Mouse (Mus musculus) hindbrain, embryonic 13.5 days (tissue): Measurements from ENCODE around the gene Cxcl16. TPM values are rescaled to one million over a fixed set of nuclear protein-coding genes. Genes with fewer than 3 reads are reported as not detected.
A peak's percentile ranks its signal among the peaks of the same experiment; 100 is the strongest.

Experiments
- ATAC-seq: fragments of 200-750 bp; cut with Nextera tagmentation; 2 replicates; pipeline ENCODE4 v1.8.0; 2017; ENCODE audit warnings: moderate TSS enrichment; ENCODE audit not compliant: low FRiP score
- H3K27ac ChIP-seq: fragments of 300-500 bp; sonication (generic); 2 replicates; pipeline ENCODE4 v1.5.1; 2015; ENCODE audit warnings: inconsistent platforms, mild to moderate bottlenecking, moderate library complexity
- H3K27me3 ChIP-seq: fragments of 300-500 bp; sonication (generic); 2 replicates; pipeline ENCODE4 v1.6.1; 2015; ENCODE audit warnings: mild to moderate bottlenecking, inconsistent platforms
- H3K36me3 ChIP-seq: fragments of 300-500 bp; sonication (generic); 2 replicates; pipeline ENCODE4 v1.6.1; 2015; ENCODE audit warnings: mild to moderate bottlenecking, inconsistent platforms
- H3K4me1 ChIP-seq: fragments of 300-500 bp; sonication (generic); replicated peaks from 2 replicates; pipeline ENCODE4 v1.6.1; 2015; ENCODE audit warnings: inconsistent platforms
- H3K4me2 ChIP-seq: fragments of 300-500 bp; sonication (generic); 2 replicates; pipeline ENCODE4 v1.6.1; 2015; ENCODE audit warnings: inconsistent platforms, mild to moderate bottlenecking, moderate library complexity
- H3K4me3 ChIP-seq: fragments of 300-500 bp; sonication (generic); 2 replicates; pipeline ENCODE4 v1.5.1; 2015; ENCODE audit warnings: mild to moderate bottlenecking, inconsistent platforms
- H3K9ac ChIP-seq: fragments of 300-500 bp; sonication (generic); 2 replicates; pipeline ENCODE4 v1.6.1; 2015; ENCODE audit warnings: mild to moderate bottlenecking, inconsistent platforms
- H3K9me3 ChIP-seq: fragments of 300-500 bp; sonication (generic); 2 replicates; pipeline ENCODE4 v1.6.1; 2016; ENCODE audit warnings: inconsistent platforms
- WGBS: fragments of 180-500 bp; shearing (Covaris S2); methylation state at CpG from one replicate; pipeline ENCODE4 v1.1.7; 2015; 5-methylcytosine and 5-hydroxymethylcytosine counted together
- polyA plus RNA-seq: library from polyadenylated mRNA; unstranded; fragments of >200 nt; fragmentation: Nextera tagmentation; extraction: Ambion mirVana; gene quantifications from 2 replicates; pipeline ENCODE4 v1.2.1, GENCODE M21; 2015

Gene Cxcl16
- polyA plus RNA-seq, 1 experiment from 2014 or later, result 4.6 TPM

DNA sequence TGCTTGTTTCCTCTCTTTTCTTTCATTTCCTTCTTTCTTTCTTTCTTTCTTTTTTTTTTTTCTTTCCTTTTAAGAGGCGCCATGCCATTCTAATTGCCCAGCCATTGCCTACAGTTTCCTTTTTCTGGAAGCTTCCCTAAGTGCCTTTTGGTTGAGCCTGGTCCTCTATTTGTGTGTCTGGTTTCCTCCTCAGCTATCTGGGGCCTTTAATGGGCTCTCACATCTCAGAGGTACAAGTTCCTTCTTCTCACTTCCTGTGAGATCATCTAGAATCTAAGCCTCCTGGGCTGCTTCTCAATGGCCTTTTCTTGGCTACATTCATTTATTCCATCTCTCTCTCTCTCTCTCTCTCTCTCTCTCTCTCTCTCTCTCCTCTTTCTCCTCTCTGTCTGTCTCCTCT is 12.4 kb downstream of the Cxcl16 start:
- Histone ChIP-seq H3K36me3 (0 out of 2 replicates have a peak, but pooled peaks cover 3% of the 10 kb centered on the region), H3K27ac (no peak overlapping the region), H3K4me1 (peaks cover 8% of the 10 kb centered on the region), H3K9ac (no peak overlapping the region), H3K4me3 (no peak overlapping the region), H3K4me2 (no peak overlapping the region), H3K9me3 (no peaks in the 10 kb centered on the region), H3K27me3 (no peaks in the 10 kb centered on the region)
- 80% methylated on average over 1 of the region's 1 CpGs for WGBS
- ATAC-seq, result no peak

GRCm38 (mm10) chr11:70446756-70447155 is 13.0 kb downstream of the Cxcl16 start:
- Histone ChIP-seq H3K36me3 (peaks cover 9% of the 10 kb centered on the region; the same call in 1 of the 2 replicates), H3K27ac (no peak overlapping the region), H3K27me3 (no peaks in the 10 kb centered on the region), H3K4me3 (no peak overlapping the region), H3K9ac (no peak overlapping the region), H3K9me3 (no peaks in the 10 kb centered on the region), H3K4me1 (peaks cover 5% of the 10 kb centered on the region; the same call in 1 of the 2 replicates), H3K4me2 (no peak overlapping the region)
- WGBS, result 36% methylated on average over 3 of the region's 3 CpGs
- ATAC-seq, result no peak

DNA sequence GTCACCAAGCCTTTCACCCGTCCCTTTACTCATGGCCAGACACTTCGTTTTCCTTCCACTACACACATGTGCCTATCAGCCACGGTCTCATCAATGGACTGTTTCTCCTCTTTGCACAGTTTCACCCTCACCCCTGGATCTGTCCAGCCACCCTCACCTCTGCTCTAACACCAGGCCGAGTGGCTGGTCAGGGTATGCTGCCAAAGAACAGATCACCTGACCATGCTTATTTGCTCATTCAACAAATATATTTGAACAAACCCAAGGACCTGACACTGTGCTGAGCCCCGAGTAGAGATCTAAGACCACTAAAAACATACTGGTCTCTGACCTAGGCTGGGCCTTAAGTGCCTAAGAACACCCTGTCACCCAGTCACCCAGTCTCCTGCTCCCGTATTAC is 15.1 kb downstream of the Cxcl16 start:
- Histone ChIP-seq H3K9me3 (no peaks in the 10 kb centered on the region), H3K36me3 (peaks cover 27% of the 10 kb centered on the region), H3K4me1 (no peaks in the 10 kb centered on the region), H3K4me3 (no peak overlapping the region), H3K27me3 (no peaks in the 10 kb centered on the region), H3K4me2 (no peak overlapping the region), H3K9ac (no peak overlapping the region), H3K27ac (no peak overlapping the region)
- WGBS, result 79% methylated on average over 6 of the region's 6 CpGs
- no peak for ATAC-seq

GRCm38 (mm10) chr11:70443964-70444363 is 15.8 kb downstream of the Cxcl16 start:
- H3K27ac ChIP-seq, result no peak overlapping the region
- WGBS, result 90% methylated on average over 3 of the region's 3 CpGs
- H3K27me3 ChIP-seq, result no peaks in the 10 kb centered on the region
- no peaks in the 10 kb centered on the region for H3K4me1 ChIP-seq
- no peak overlapping the region for H3K9ac ChIP-seq
- H3K9me3 ChIP-seq, result no peaks in the 10 kb centered on the region
- no peak for ATAC-seq
- H3K36me3 ChIP-seq, result peaks cover 34% of the 10 kb centered on the region
- no peak overlapping the region for H3K4me2 ChIP-seq
- no peak overlapping the region for H3K4me3 ChIP-seq

DNA sequence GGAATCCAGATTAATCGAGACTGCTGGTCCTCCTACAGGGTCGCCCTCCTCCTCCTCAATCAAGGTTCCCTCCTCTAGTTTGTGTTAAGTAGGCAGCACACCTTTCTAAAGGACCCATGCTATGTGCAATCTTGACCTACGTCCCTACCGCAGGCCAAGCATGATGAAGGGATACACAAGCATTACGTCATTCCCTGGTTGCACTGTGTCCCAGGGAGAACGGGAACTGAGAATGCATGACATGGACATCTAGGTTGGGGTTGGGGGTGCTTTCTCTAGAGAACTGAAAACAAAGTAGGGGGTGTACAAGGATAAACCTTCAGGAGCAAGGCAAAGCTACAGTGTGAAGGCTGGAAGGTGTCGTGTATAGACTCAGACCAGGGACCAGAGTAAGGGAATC is 17.9 kb downstream of the Cxcl16 start:
- WGBS, result 93% methylated on average over 7 of the region's 7 CpGs
- H3K4me3 ChIP-seq, result no peak overlapping the region
- ATAC-seq, result no peak
- H3K4me1 ChIP-seq, result no peaks in the 10 kb centered on the region
- H3K36me3 ChIP-seq, result peaks cover 55% of the 10 kb centered on the region
- H3K27ac ChIP-seq, result no peak overlapping the region
- H3K4me2 ChIP-seq, result no peak overlapping the region
- H3K9me3 ChIP-seq, result no peaks in the 10 kb centered on the region
- no peak overlapping the region for H3K9ac ChIP-seq
- H3K27me3 ChIP-seq, result no peaks in the 10 kb centered on the region

DNA sequence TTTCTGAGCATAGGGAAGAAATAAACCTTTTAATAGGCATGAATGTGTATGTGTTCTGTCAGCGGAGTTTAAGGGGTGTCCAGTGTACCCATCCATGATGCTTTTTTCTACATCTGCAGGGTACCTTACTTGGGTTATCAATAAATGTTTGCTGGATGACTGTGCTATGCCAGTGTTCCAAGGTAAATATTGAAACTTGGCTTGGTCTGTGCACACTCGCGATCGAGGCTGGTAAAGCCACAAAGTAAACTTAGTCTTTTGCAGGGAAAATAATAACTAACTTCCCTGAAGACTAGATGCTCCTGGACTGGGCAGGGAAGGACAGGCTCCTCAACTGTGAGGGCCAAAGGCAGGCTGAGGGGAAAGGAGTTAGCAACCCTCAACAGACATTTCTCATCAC is 19.1 kb downstream of the Cxcl16 start:
- Histone ChIP-seq H3K9ac (no peak overlapping the region), H3K27ac (no peak overlapping the region), H3K4me2 (no peak overlapping the region), H3K36me3 (peaks cover 67% of the 10 kb centered on the region), H3K27me3 (no peaks in the 10 kb centered on the region), H3K9me3 (no peaks in the 10 kb centered on the region), H3K4me3 (no peak overlapping the region), H3K4me1 (peaks cover under 1% of the 10 kb centered on the region; the same call in 1 of the 2 replicates)
- 92% methylated on average over 4 of the region's 4 CpGs for WGBS
- ATAC-seq, result no peak

- no peak overlapping the region for H3K4me3 ChIP-seq
- H3K27ac ChIP-seq, result no peak overlapping the region
- peaks cover 19% of the 10 kb centered on the region for H3K4me1 ChIP-seq
- H3K27me3 ChIP-seq, result no peaks in the 10 kb centered on the region
- 94% methylated on average over 7 of the region's 7 CpGs for WGBS
- ATAC-seq, result no peak
- peaks cover 73% of the 10 kb centered on the region for H3K36me3 ChIP-seq
- no peak overlapping the region for H3K9ac ChIP-seq
- no peaks in the 10 kb centered on the region for H3K9me3 ChIP-seq
- H3K4me2 ChIP-seq, result no peak overlapping the region
Measured at GRCm38 (mm10) chr11:70438728-70439374, 20.9 kb downstream of the Cxcl16 start.

GRCm38 (mm10) chr11:70437426-70437825 is 22.4 kb downstream of the Cxcl16 start:
- ATAC-seq, result no peak
- Histone ChIP-seq H3K27me3 (no peaks in the 10 kb centered on the region), H3K36me3 (peaks cover 70% of the 10 kb centered on the region), H3K9ac (no peak overlapping the region), H3K4me1 (peaks cover 29% of the 10 kb centered on the region), H3K27ac (no peak overlapping the region), H3K9me3 (no peaks in the 10 kb centered on the region), H3K4me3 (no peak overlapping the region), H3K4me2 (no peak overlapping the region)
- WGBS, result 90% methylated on average over 6 of the region's 6 CpGs

DNA sequence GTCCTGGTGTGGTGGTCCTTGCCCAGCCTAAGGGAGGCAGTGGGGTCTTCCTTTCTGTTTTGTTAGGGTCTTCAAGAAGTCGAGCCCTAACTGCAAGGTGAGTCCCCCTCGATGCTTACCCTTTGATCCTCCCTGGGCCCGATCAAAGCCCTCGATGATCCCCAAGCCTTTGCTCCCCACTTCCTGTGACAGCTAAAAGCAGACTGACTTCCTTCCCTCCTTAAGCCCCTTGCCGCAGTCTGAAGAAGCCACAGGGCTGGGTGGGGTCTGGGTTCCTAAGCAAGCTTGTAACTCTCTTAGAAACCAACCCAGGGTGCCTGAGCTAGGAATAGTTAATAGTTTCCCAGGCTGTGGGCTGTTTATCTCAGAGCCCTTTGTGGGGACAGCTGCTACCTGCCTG is 24.3 kb downstream of the Cxcl16 start:
- no peak for ATAC-seq
- 80% methylated on average over 5 of the region's 5 CpGs for WGBS
- Histone ChIP-seq H3K27me3 (no peaks in the 10 kb centered on the region), H3K4me2 (no peak overlapping the region), H3K36me3 (peaks cover 54% of the 10 kb centered on the region), H3K4me1 (peaks cover 36% of the 10 kb centered on the region), H3K27ac (no peak overlapping the region), H3K9ac (peak overlapping the region; percentile 94; the same call in 1 of the 2 replicates), H3K4me3 (no peak overlapping the region), H3K9me3 (no peaks in the 10 kb centered on the region)

DNA sequence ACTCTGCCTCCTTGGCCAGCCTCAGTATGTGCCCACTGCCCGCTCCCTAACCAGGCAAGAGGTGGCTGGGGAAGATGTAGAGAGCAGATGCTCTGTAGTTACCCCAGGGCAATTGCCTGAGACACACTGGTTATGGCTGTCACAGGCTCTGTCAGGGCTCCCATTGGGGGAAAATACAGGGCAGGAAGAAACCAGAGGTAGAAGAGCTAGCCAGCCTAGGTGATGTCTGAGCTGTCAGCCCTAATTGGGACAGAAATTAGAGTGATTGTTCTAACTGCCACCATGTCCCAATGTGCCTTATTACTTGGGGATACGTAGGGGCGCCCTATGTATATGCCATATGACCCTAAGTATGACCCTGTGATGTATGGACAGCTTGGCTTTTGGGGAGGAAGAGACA is 25.8 kb downstream of the Cxcl16 start:
- Histone ChIP-seq H3K9me3 (no peaks in the 10 kb centered on the region), H3K27ac (peak overlapping the region; percentile 30; the same call in 1 of the 2 replicates), H3K36me3 (peaks cover 39% of the 10 kb centered on the region), H3K9ac (peak overlapping the region; percentile 94), H3K4me3 (peak overlapping the region; percentile 73), H3K4me1 (peaks cover 36% of the 10 kb centered on the region), H3K4me2 (peak overlapping the region; percentile 77), H3K27me3 (no peaks in the 10 kb centered on the region)
- ATAC-seq, result no peak
- 79% methylated on average over 3 of the region's 3 CpGs for WGBS

DNA sequence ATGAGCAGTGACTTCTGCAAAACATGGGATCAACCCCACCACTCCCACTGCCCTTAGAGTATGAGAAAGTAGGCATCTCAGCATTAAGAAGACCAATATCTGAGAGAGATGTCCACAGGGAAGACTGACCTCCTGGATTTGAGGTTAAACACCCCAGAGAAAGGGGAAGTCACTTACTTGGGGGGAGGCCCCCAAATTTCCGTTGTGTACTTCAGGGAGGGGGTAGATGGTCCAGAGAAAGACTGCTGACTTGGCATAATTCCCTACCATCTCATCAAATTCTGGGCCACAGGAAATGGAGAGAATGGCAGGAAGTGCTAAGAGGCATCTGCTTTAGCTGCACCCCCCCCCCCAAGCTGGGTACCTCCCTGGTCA is 26.2 kb downstream of the Cxcl16 start:
- Histone ChIP-seq H3K4me1 (peaks cover 36% of the 10 kb centered on the region), H3K9me3 (no peaks in the 10 kb centered on the region), H3K4me3 (peak overlapping the region; percentile 73), H3K9ac (peak overlapping the region; percentile 94), H3K27me3 (no peaks in the 10 kb centered on the region), H3K27ac (peak overlapping the region; percentile 96; the same call in 1 of the 2 replicates), H3K4me2 (peak overlapping the region; percentile 77), H3K36me3 (peaks cover 35% of the 10 kb centered on the region)
- no peak for ATAC-seq
- 81% methylated on average over 1 of the region's 1 CpGs for WGBS

GRCm38 (mm10) chr11:70432895-70433568 is 26.8 kb downstream of the Cxcl16 start:
- Histone ChIP-seq H3K4me2 (peak overlapping the region; percentile 77), H3K4me3 (peak overlapping the region; percentile 73), H3K9me3 (no peaks in the 10 kb centered on the region), H3K27me3 (no peaks in the 10 kb centered on the region), H3K36me3 (peaks cover 29% of the 10 kb centered on the region), H3K4me1 (peaks cover 36% of the 10 kb centered on the region), H3K27ac (peak overlapping the region; percentile 96), H3K9ac (peak overlapping the region; percentile 94)
- no peak; the same call in 1 of the 2 replicates for ATAC-seq
- 8% methylated on average over 15 of the region's 15 CpGs for WGBS
